Mouse (Mus musculus) MEL (cell line): ENCODE measurements around the gene Mroh2a.

ENCODE experiments used
- CTCF ChIP-seq, 3 experiments: IDR thresholded peaks in 2 of 3; conservative IDR thresholded peaks in 1 of 3; 2 replicates each; pipeline ENCODE4 v1.5.1; 2011 to 2012; ENCODE audit warnings: low read length in 3 of 3, low read depth in 2 of 3, mild to moderate bottlenecking in 2 of 3, improper control_type of control experiment in 1 of 3, inconsistent platforms in 1 of 3, mixed read lengths in 1 of 3, moderate library complexity in 1 of 3; ENCODE audit not compliant: control insufficient read depth in 1 of 3, insufficient read depth in 1 of 3, poor library complexity in 1 of 3, severe bottlenecking in 1 of 3
- ZKSCAN1 ChIP-seq: IDR thresholded peaks from 2 replicates; pipeline ENCODE4 v1.6.1; 2012; ENCODE audit warnings: low read depth, mild to moderate bottlenecking, inconsistent platforms, low read length, improper control_type of control experiment, moderate library complexity

DNA sequence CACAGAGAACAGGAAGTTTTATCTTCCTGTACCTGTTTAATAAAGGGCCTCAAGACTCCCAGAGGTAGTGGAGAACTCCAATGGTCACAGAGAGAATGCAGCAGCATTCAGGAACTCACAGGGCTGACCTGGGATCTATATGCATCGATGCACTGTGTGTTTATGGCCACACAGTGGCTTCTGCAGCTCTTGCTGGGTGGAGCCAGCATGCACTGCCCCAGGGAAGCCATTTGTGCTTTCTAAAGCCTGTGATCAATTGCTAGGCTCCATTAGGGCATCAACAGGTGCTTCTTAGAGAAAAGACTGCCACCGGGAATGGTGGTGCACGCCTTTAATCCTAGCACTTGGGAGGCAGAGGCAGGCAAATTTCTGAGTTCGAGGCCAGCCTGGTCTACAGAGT, 46.1 kb downstream of the Mroh2a start:
- TF ChIP-seq ZKSCAN1 = no peak
- TF ChIP-seq CTCF (IDR thresholded peaks at IDR 0.05 in 2 of 3, conservative IDR thresholded peaks at IDR 0.05 in 1 of 3; ENCODE audit: control insufficient read depth in 1 of 3, insufficient read depth in 1 of 3, low read depth in 2 of 3, low read length in 3 of 3, poor library complexity in 1 of 3, severe bottlenecking in 1 of 3) = no peak
